Mouse (Mus musculus) testis, adult 2 months (tissue): ENCODE results near the gene Fam219b.

ENCODE experiments used
- CTCF ChIP-seq: fragments of 200-500 bp; IDR thresholded peaks from 2 replicates; pipeline ENCODE4 v1.5.1; 2012; ENCODE audit warnings: low read depth, mild to moderate bottlenecking, inconsistent platforms, low read length, moderate library complexity; ENCODE audit not compliant: control insufficient read depth, insufficient read depth, insufficient replicate concordance
- POLR2A ChIP-seq: fragments of 200-500 bp; IDR thresholded peaks from 2 replicates; pipeline ENCODE4 v1.6.1; 2012; ENCODE audit warnings: low read depth, mild to moderate bottlenecking, inconsistent platforms, low read length, moderate library complexity; ENCODE audit not compliant: control insufficient read depth

DNA sequence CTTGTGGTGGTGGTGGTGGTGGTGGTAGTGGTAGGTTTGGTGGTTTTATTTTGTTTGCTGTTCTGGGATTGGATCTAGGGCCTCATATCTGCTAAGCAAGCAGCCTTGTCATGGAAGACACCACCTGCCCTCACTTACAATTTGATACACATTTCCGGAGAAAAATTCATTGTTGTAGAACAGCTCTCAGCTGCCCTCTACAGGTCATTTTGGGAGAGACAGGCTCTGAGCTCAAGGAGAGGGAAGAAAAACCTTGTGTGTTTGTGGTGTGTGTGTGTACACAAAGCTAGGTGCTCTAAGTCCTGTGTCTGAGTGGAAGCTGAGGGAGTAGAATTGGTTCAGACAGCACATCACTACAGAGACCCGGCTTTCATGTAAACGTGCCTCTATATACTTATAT lies 20.2 kb upstream of the Fam219b start:
- TF ChIP-seq CTCF (no peak), POLR2A (no peak)
